Mouse (Mus musculus): ENCODE measurements around the gene Kcnj10. TPM values are rescaled to one million over a fixed set of nuclear protein-coding genes. Genes with fewer than 3 reads are reported as not detected.

Gene Kcnj10
- polyA plus RNA-seq, 1 experiment from 2014 or later, result 2.6 TPM

- peak; percentile 47; the same call in 1 of the 2 replicates for ATAC-seq (ENCODE audit: low read depth)
- Histone ChIP-seq H3K27ac (ENCODE audit: low read depth, low read length) (no peak overlapping the region), H3K9ac (replicated peaks; ENCODE audit: low read depth, low read length) (no peak overlapping the region), H3K4me1 (ENCODE audit: control insufficient read depth, insufficient read depth, low read length) (no peaks in the 10 kb centered on the region), H3K9me3 (ENCODE audit: control insufficient read depth, low read length) (no peaks in the 10 kb centered on the region), H3K4me3 (ENCODE audit: low read depth, low read length) (no peak overlapping the region), H3K27me3 (ENCODE audit: control insufficient read depth, insufficient read depth, low read length) (no peaks in the 10 kb centered on the region), H3K4me2 (ENCODE audit: low read depth, low read length) (no peak overlapping the region), H3K36me3 (ENCODE audit: control insufficient read depth, insufficient read depth, low read length) (no peaks in the 10 kb centered on the region)
- 31% methylated on average over 12 of the region's 12 CpGs for WGBS
Observed at GRCm38 (mm10) chr1:172301180-172301579, 39.8 kb upstream of the Kcnj10 start.

DNA sequence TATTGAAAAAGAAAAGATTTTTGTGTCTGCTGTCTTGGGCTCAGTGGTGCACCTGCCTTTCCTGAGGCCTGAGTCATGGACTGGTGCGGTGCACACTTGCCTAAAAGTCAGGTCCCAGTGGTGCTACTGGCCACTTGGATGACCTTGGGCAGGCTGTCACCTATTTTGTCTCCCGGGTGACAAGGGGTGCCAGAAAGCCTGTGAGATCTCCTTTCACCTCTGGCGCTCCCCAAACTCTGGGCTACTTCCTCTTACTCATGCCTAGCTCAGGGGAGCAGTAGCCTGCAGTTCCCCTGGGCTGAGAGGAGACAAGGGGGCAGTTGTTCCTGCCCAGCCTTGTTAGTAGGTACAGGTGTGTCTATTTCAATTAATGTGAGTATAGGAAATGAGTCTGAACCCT, 38.7 kb upstream of the Kcnj10 start:
- Histone ChIP-seq H3K4me2 (ENCODE audit: low read depth, low read length) (no peak overlapping the region), H3K4me1 (ENCODE audit: control insufficient read depth, insufficient read depth, low read length) (no peaks in the 10 kb centered on the region), H3K4me3 (ENCODE audit: low read depth, low read length) (no peak overlapping the region), H3K9ac (replicated peaks; ENCODE audit: low read depth, low read length) (no peak overlapping the region), H3K9me3 (ENCODE audit: control insufficient read depth, low read length) (no peaks in the 10 kb centered on the region), H3K27me3 (ENCODE audit: control insufficient read depth, insufficient read depth, low read length) (no peaks in the 10 kb centered on the region), H3K27ac (ENCODE audit: low read depth, low read length) (no peak overlapping the region), H3K36me3 (ENCODE audit: control insufficient read depth, insufficient read depth, low read length) (no peaks in the 10 kb centered on the region)
- WGBS, result 77% methylated on average over 3 of the region's 3 CpGs
- ATAC-seq (ENCODE audit: low read depth), result no peak

- H3K9ac ChIP-seq (replicated peaks; ENCODE audit: low read depth, low read length), result no peak overlapping the region
- H3K4me3 ChIP-seq (ENCODE audit: low read depth, low read length), result no peak overlapping the region
- H3K27me3 ChIP-seq (ENCODE audit: control insufficient read depth, insufficient read depth, low read length), result no peaks in the 10 kb centered on the region
- H3K36me3 ChIP-seq (ENCODE audit: control insufficient read depth, insufficient read depth, low read length), result no peaks in the 10 kb centered on the region
- 14% methylated on average over 6 of the region's 6 CpGs for WGBS
- no peak for ATAC-seq (ENCODE audit: low read depth)
- H3K9me3 ChIP-seq (ENCODE audit: control insufficient read depth, low read length), result no peaks in the 10 kb centered on the region
- H3K4me1 ChIP-seq (ENCODE audit: control insufficient read depth, insufficient read depth, low read length), result no peaks in the 10 kb centered on the region
- no peak overlapping the region for H3K4me2 ChIP-seq (ENCODE audit: low read depth, low read length)
- no peak overlapping the region for H3K27ac ChIP-seq (ENCODE audit: low read depth, low read length)
Observed at GRCm38 (mm10) chr1:172302851-172303250, 38.2 kb upstream of the Kcnj10 start.

GRCm38 (mm10) chr1:172304443-172304842, 36.6 kb upstream of the Kcnj10 start:
- Histone ChIP-seq H3K9me3 (ENCODE audit: control insufficient read depth, low read length) (no peaks in the 10 kb centered on the region), H3K27me3 (ENCODE audit: control insufficient read depth, insufficient read depth, low read length) (no peaks in the 10 kb centered on the region), H3K9ac (replicated peaks; ENCODE audit: low read depth, low read length) (no peak overlapping the region), H3K36me3 (ENCODE audit: control insufficient read depth, insufficient read depth, low read length) (no peaks in the 10 kb centered on the region), H3K27ac (ENCODE audit: low read depth, low read length) (no peak overlapping the region), H3K4me2 (ENCODE audit: low read depth, low read length) (no peak overlapping the region), H3K4me1 (ENCODE audit: control insufficient read depth, insufficient read depth, low read length) (0 out of 2 replicates have a peak, but pooled peaks cover 3% of the 10 kb centered on the region), H3K4me3 (ENCODE audit: low read depth, low read length) (no peak overlapping the region)
- ATAC-seq (ENCODE audit: low read depth), result no peak
- 78% methylated on average over 6 of the region's 6 CpGs for WGBS

DNA sequence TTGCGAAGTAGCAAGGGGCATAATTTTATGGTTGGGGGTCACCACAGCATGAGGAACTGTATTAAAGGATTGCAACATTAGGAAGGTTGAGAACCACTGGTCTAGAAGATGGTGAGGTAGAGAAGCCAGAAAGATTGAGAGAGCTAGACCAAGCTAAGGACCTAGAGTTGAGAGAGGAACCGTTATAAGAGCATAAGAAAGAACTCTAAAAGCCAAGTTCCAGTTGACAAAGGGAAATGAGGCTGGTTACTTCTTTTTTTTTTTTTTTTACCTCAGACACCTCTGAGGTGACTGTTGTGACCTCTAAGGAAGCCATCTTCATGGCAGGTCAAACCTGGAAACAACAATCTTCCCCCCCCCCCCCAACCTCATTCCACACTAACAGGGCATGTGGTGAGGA, 35.9 kb upstream of the Kcnj10 start:
- WGBS, result 93% methylated on average over 2 of the region's 2 CpGs
- Histone ChIP-seq H3K27me3 (ENCODE audit: control insufficient read depth, insufficient read depth, low read length) (no peaks in the 10 kb centered on the region), H3K4me2 (ENCODE audit: low read depth, low read length) (no peak overlapping the region), H3K36me3 (ENCODE audit: control insufficient read depth, insufficient read depth, low read length) (no peaks in the 10 kb centered on the region), H3K4me1 (ENCODE audit: control insufficient read depth, insufficient read depth, low read length) (0 out of 2 replicates have a peak, but pooled peaks cover 3% of the 10 kb centered on the region), H3K27ac (ENCODE audit: low read depth, low read length) (no peak overlapping the region), H3K9ac (replicated peaks; ENCODE audit: low read depth, low read length) (no peak overlapping the region), H3K4me3 (ENCODE audit: low read depth, low read length) (no peak overlapping the region), H3K9me3 (ENCODE audit: control insufficient read depth, low read length) (no peaks in the 10 kb centered on the region)
- ATAC-seq (ENCODE audit: low read depth), result no peak

- H3K36me3 ChIP-seq (ENCODE audit: control insufficient read depth, insufficient read depth, low read length), result no peaks in the 10 kb centered on the region
- no peak overlapping the region for H3K9ac ChIP-seq (replicated peaks; ENCODE audit: low read depth, low read length)
- no peaks in the 10 kb centered on the region for H3K27me3 ChIP-seq (ENCODE audit: control insufficient read depth, insufficient read depth, low read length)
- no peaks in the 10 kb centered on the region for H3K9me3 ChIP-seq (ENCODE audit: control insufficient read depth, low read length)
- H3K4me1 ChIP-seq (ENCODE audit: control insufficient read depth, insufficient read depth, low read length), result 0 out of 2 replicates have a peak, but pooled peaks cover 3% of the 10 kb centered on the region
- H3K4me2 ChIP-seq (ENCODE audit: low read depth, low read length), result no peak overlapping the region
- H3K4me3 ChIP-seq (ENCODE audit: low read depth, low read length), result no peak overlapping the region
- ATAC-seq (ENCODE audit: low read depth), result no peak
- H3K27ac ChIP-seq (ENCODE audit: low read depth, low read length), result no peak overlapping the region
- 75% methylated on average over 3 of the region's 3 CpGs for WGBS
Observed at GRCm38 (mm10) chr1:172305635-172306034, 35.4 kb upstream of the Kcnj10 start.

DNA sequence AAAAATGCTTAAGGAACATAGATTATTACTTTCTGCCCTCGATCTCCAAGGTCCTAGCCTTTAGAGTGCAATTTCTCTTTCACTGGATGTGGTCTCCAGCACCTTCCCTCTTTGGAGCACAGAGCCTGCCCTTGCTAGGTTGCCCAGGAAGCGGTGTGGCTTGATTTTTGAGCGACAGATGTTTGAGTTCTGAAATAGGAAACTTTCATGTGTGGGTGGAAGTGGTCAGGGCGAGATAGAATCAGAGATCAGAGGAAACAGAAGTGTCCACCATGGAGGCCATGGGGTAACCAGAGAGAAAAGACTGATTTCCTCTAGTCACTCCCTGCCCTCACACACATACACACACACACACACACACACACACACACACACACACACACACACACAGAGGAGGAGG, 34.8 kb upstream of the Kcnj10 start:
- WGBS, result 85% methylated on average over 4 of the region's 4 CpGs
- ATAC-seq (ENCODE audit: low read depth), result no peak
- H3K4me1 ChIP-seq (ENCODE audit: control insufficient read depth, insufficient read depth, low read length), result peaks cover 3% of the 10 kb centered on the region; the same call in 1 of the 2 replicates

DNA sequence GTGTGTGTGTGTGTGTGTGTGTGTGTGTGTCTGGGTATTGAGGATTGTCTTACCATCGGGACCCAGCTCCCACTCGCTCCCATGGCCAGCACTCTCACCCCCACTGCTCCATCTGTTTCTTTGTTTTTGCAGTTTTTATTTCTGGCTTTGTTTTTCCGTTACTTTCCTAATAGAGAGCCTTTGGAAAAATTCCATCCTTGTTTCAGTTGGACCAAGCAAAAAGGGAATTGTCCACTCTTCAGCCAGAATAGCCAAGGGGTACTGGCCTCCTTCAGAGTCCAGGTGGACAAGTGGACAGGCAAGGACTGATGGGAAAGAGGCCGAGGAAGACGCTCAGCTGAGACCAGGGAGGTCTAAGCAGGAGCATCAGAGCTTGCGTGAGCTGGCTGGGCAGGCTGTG, 34.1 kb upstream of the Kcnj10 start:
- Histone ChIP-seq H3K4me3 (ENCODE audit: low read depth, low read length) (no peak overlapping the region), H3K4me1 (ENCODE audit: control insufficient read depth, insufficient read depth, low read length) (peaks cover 3% of the 10 kb centered on the region), H3K4me2 (ENCODE audit: low read depth, low read length) (no peak overlapping the region), H3K36me3 (ENCODE audit: control insufficient read depth, insufficient read depth, low read length) (no peaks in the 10 kb centered on the region), H3K27me3 (ENCODE audit: control insufficient read depth, insufficient read depth, low read length) (no peaks in the 10 kb centered on the region), H3K9me3 (ENCODE audit: control insufficient read depth, low read length) (no peaks in the 10 kb centered on the region), H3K9ac (replicated peaks; ENCODE audit: low read depth, low read length) (no peak overlapping the region), H3K27ac (ENCODE audit: low read depth, low read length) (no peak overlapping the region)
- 71% methylated on average over 6 of the region's 6 CpGs for WGBS
- ATAC-seq (ENCODE audit: low read depth), result no peak

More for the DNA sequence above, 34.8 kb upstream of the Kcnj10 start:
- Histone ChIP-seq H3K27me3 (ENCODE audit: control insufficient read depth, insufficient read depth, low read length) (no peaks in the 10 kb centered on the region), H3K27ac (ENCODE audit: low read depth, low read length) (no peak overlapping the region), H3K9ac (replicated peaks; ENCODE audit: low read depth, low read length) (no peak overlapping the region), H3K36me3 (ENCODE audit: control insufficient read depth, insufficient read depth, low read length) (no peaks in the 10 kb centered on the region), H3K4me3 (ENCODE audit: low read depth, low read length) (no peak overlapping the region), H3K9me3 (ENCODE audit: control insufficient read depth, low read length) (no peaks in the 10 kb centered on the region), H3K4me2 (ENCODE audit: low read depth, low read length) (no peak overlapping the region)

DNA sequence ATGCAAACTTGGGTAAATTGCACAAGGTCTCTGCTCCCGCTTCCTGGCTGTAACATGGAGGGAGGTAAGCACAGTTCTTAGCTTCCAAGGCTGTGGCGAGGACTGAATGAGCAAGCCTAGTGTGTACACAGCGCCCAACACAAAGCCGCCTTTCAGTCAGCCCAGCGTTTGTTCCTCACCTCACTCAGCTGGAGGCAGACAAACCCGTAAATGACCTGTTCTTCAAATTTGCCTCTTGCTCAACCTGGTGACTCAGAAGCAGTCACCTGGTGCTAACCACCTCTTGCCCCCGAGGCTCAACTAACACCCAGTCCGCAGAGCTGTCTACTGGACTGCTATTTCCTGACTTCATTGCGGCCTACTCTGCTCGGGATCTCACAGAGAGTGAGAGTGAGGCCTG, 33.1 kb upstream of the Kcnj10 start:
- ATAC-seq (ENCODE audit: low read depth), result no peak
- 53% methylated on average over 10 of the region's 10 CpGs for WGBS
- Histone ChIP-seq H3K4me3 (ENCODE audit: low read depth, low read length) (no peak overlapping the region), H3K4me1 (ENCODE audit: control insufficient read depth, insufficient read depth, low read length) (peaks cover 9% of the 10 kb centered on the region), H3K27ac (ENCODE audit: low read depth, low read length) (peak overlapping the region; percentile 40), H3K36me3 (ENCODE audit: control insufficient read depth, insufficient read depth, low read length) (no peaks in the 10 kb centered on the region), H3K4me2 (ENCODE audit: low read depth, low read length) (no peak overlapping the region), H3K9ac (replicated peaks; ENCODE audit: low read depth, low read length) (no peak overlapping the region), H3K27me3 (ENCODE audit: control insufficient read depth, insufficient read depth, low read length) (no peaks in the 10 kb centered on the region), H3K9me3 (ENCODE audit: control insufficient read depth, low read length) (no peaks in the 10 kb centered on the region)

All from neural tube, embryonic 14.5 days (tissue).